Mouse (Mus musculus): Measurements from ENCODE around the gene Hpcal1. TPM values are rescaled to one million over a fixed set of nuclear protein-coding genes. Genes with fewer than 3 reads are reported as not detected.
A peak's percentile ranks its signal among the peaks of the same experiment; 100 is the strongest.

Hpcal1 gene
- total RNA-seq, 1 experiment: 23.5 TPM

GRCm38 (mm10) chr12:17689931-17690563, 609 bp upstream of the Hpcal1 start:
- no peaks in the 10 kb centered on the region for H3K36me3 ChIP-seq (ENCODE audit: control insufficient read depth, insufficient read depth, low read length, poor library complexity, severe bottlenecking)
- no peak overlapping the region for H3K27ac ChIP-seq (ENCODE audit: insufficient read depth, low read depth, low read length, poor library complexity, severe bottlenecking)
- in situ Hi-C loops (cut with MboI; ENCODE audit: low sequenced_read_pairs in 2 of 2, unreplicated experiment in 2 of 2): no loop called here
- DNase-seq (ENCODE audit: low read depth, low spot score): no peak
- no peaks in the 10 kb centered on the region; a peak in 1 of 4 replicates for H3K4me1 ChIP-seq (ENCODE audit: control insufficient read depth in 2 of 2, insufficient read depth in 2 of 2, low read length in 2 of 2, poor library complexity in 1 of 2)
- H3K4me3 ChIP-seq (ENCODE audit: insufficient read depth in 1 of 2, low read depth in 1 of 2, low read length in 2 of 2, poor library complexity in 1 of 2, severe bottlenecking in 1 of 2): peak overlapping the region; percentile 82 to 89
- no peaks in the 10 kb centered on the region for H3K9me3 ChIP-seq (ENCODE audit: control insufficient read depth, insufficient read depth, low read depth, low read length)
- no peak for TF ChIP-seq HCFC1 (IDR thresholded peaks at IDR 0.05; ENCODE audit: borderline replicate concordance, insufficient read depth, low read length)
- no peak for TF ChIP-seq CHD2 (IDR thresholded peaks at IDR 0.05; ENCODE audit: low read depth, low read length)
- TF ChIP-seq MAFK (IDR thresholded peaks at IDR 0.05; ENCODE audit: insufficient read depth, low read depth, low read length): no peak
- TF ChIP-seq ZC3H11A (IDR thresholded peaks at IDR 0.05; ENCODE audit: borderline replicate concordance, low read depth, low read length): no peak
- no peak for TF ChIP-seq ZNF384 (IDR thresholded peaks at IDR 0.05; ENCODE audit: low read depth, low read length)
- peak overlapping the region; percentile 67 for H3K9ac ChIP-seq (ENCODE audit: insufficient read depth, low read depth, low read length, poor library complexity, severe bottlenecking)

GRCm38 (mm10) chr12:17691320-17691876, 742 bp downstream of the Hpcal1 start:
- H3K4me1 ChIP-seq (ENCODE audit: control insufficient read depth in 2 of 2, insufficient read depth in 2 of 2, low read length in 2 of 2, poor library complexity in 1 of 2): no peaks in the 10 kb centered on the region; a peak in 1 of 4 replicates
- H3K9me3 ChIP-seq (ENCODE audit: control insufficient read depth, insufficient read depth, low read depth, low read length): no peaks in the 10 kb centered on the region
- DNase-seq (ENCODE audit: low read depth, low spot score): no peak
- H3K27ac ChIP-seq (ENCODE audit: insufficient read depth, low read depth, low read length, poor library complexity, severe bottlenecking): no peak overlapping the region
- peak overlapping the region; percentile 82 to 89 for H3K4me3 ChIP-seq (ENCODE audit: insufficient read depth in 1 of 2, low read depth in 1 of 2, low read length in 2 of 2, poor library complexity in 1 of 2, severe bottlenecking in 1 of 2)
- in situ Hi-C loops (cut with MboI; ENCODE audit: low sequenced_read_pairs in 2 of 2, unreplicated experiment in 2 of 2): no loop called here
- H3K9ac ChIP-seq (ENCODE audit: insufficient read depth, low read depth, low read length, poor library complexity, severe bottlenecking): peak overlapping the region; percentile 69
- no peaks in the 10 kb centered on the region for H3K36me3 ChIP-seq (ENCODE audit: control insufficient read depth, insufficient read depth, low read length, poor library complexity, severe bottlenecking)
- TF ChIP-seq ZC3H11A (IDR thresholded peaks at IDR 0.05; ENCODE audit: borderline replicate concordance, low read depth, low read length): no peak
- no peak for TF ChIP-seq CHD2 (IDR thresholded peaks at IDR 0.05; ENCODE audit: low read depth, low read length)
- TF ChIP-seq ZNF384 (IDR thresholded peaks at IDR 0.05; ENCODE audit: low read depth, low read length): no peak
- no peak for TF ChIP-seq HCFC1 (IDR thresholded peaks at IDR 0.05; ENCODE audit: borderline replicate concordance, insufficient read depth, low read length)
- TF ChIP-seq MAFK (IDR thresholded peaks at IDR 0.05; ENCODE audit: insufficient read depth, low read depth, low read length): no peak

- Histone ChIP-seq H3K9ac (ENCODE audit: insufficient read depth, low read depth, low read length, poor library complexity, severe bottlenecking) (no peak overlapping the region), H3K9me3 (ENCODE audit: control insufficient read depth, insufficient read depth, low read depth, low read length) (no peaks in the 10 kb centered on the region), H3K4me1 (ENCODE audit: control insufficient read depth in 2 of 2, insufficient read depth in 2 of 2, low read length in 2 of 2, poor library complexity in 1 of 2) (no peaks in the 10 kb centered on the region; a peak in 1 of 4 replicates), H3K27ac (ENCODE audit: insufficient read depth, low read depth, low read length, poor library complexity, severe bottlenecking) (no peak overlapping the region), H3K36me3 (ENCODE audit: control insufficient read depth, insufficient read depth, low read length, poor library complexity, severe bottlenecking) (no peaks in the 10 kb centered on the region), H3K4me3 (ENCODE audit: insufficient read depth in 1 of 2, low read depth in 1 of 2, low read length in 2 of 2, poor library complexity in 1 of 2, severe bottlenecking in 1 of 2) (peak overlapping the region; percentile 82 to 89)
- TF ChIP-seq ZNF384 (IDR thresholded peaks at IDR 0.05; ENCODE audit: low read depth, low read length): no peak
- no peak for TF ChIP-seq ZC3H11A (IDR thresholded peaks at IDR 0.05; ENCODE audit: borderline replicate concordance, low read depth, low read length)
- TF ChIP-seq HCFC1 (IDR thresholded peaks at IDR 0.05; ENCODE audit: borderline replicate concordance, insufficient read depth, low read length): no peak
- TF ChIP-seq CHD2 (IDR thresholded peaks at IDR 0.05; ENCODE audit: low read depth, low read length): no peak
- TF ChIP-seq MAFK (IDR thresholded peaks at IDR 0.05; ENCODE audit: insufficient read depth, low read depth, low read length): no peak
- in situ Hi-C loops (cut with MboI; ENCODE audit: low sequenced_read_pairs in 2 of 2, unreplicated experiment in 2 of 2): no loop called here
- DNase-seq (ENCODE audit: low read depth, low spot score): no peak
These were observed 1.2 kb downstream of the Hpcal1 start for GRCm38 (mm10) chr12:17691891-17692321.

GRCm38 (mm10) chr12:17692356-17692755, 1.7 kb downstream of the Hpcal1 start:
- H3K9me3 ChIP-seq (ENCODE audit: control insufficient read depth, insufficient read depth, low read depth, low read length): no peaks in the 10 kb centered on the region
- no peak overlapping the region for H3K27ac ChIP-seq (ENCODE audit: insufficient read depth, low read depth, low read length, poor library complexity, severe bottlenecking)
- no peaks in the 10 kb centered on the region for H3K36me3 ChIP-seq (ENCODE audit: control insufficient read depth, insufficient read depth, low read length, poor library complexity, severe bottlenecking)
- no peaks in the 10 kb centered on the region; a peak in 1 of 4 replicates for H3K4me1 ChIP-seq (ENCODE audit: control insufficient read depth in 2 of 2, insufficient read depth in 2 of 2, low read length in 2 of 2, poor library complexity in 1 of 2)
- DNase-seq (ENCODE audit: low read depth, low spot score): no peak
- H3K4me3 ChIP-seq (ENCODE audit: insufficient read depth in 1 of 2, low read depth in 1 of 2, low read length in 2 of 2, poor library complexity in 1 of 2, severe bottlenecking in 1 of 2): peak overlapping the region in 1 of 2 experiments; percentile 89; a peak in 1 of 4 replicates
- no peak for TF ChIP-seq HCFC1 (IDR thresholded peaks at IDR 0.05; ENCODE audit: borderline replicate concordance, insufficient read depth, low read length)
- no peak for TF ChIP-seq MAFK (IDR thresholded peaks at IDR 0.05; ENCODE audit: insufficient read depth, low read depth, low read length)
- no peak for TF ChIP-seq ZNF384 (IDR thresholded peaks at IDR 0.05; ENCODE audit: low read depth, low read length)
- no peak for TF ChIP-seq ZC3H11A (IDR thresholded peaks at IDR 0.05; ENCODE audit: borderline replicate concordance, low read depth, low read length)
- no peak overlapping the region for H3K9ac ChIP-seq (ENCODE audit: insufficient read depth, low read depth, low read length, poor library complexity, severe bottlenecking)
- in situ Hi-C loops (cut with MboI; ENCODE audit: low sequenced_read_pairs in 2 of 2, unreplicated experiment in 2 of 2): no loop called here

Data from ES-E14 (cell line).